Mouse (Mus musculus): Measurements from ENCODE around the gene Gm42878. TPM values are rescaled to one million over a fixed set of nuclear protein-coding genes. Genes with fewer than 3 reads are reported as not detected.

Gm42878 gene
- polyA plus RNA-seq, 1 experiment from 2014 or later = not detected

DNA sequence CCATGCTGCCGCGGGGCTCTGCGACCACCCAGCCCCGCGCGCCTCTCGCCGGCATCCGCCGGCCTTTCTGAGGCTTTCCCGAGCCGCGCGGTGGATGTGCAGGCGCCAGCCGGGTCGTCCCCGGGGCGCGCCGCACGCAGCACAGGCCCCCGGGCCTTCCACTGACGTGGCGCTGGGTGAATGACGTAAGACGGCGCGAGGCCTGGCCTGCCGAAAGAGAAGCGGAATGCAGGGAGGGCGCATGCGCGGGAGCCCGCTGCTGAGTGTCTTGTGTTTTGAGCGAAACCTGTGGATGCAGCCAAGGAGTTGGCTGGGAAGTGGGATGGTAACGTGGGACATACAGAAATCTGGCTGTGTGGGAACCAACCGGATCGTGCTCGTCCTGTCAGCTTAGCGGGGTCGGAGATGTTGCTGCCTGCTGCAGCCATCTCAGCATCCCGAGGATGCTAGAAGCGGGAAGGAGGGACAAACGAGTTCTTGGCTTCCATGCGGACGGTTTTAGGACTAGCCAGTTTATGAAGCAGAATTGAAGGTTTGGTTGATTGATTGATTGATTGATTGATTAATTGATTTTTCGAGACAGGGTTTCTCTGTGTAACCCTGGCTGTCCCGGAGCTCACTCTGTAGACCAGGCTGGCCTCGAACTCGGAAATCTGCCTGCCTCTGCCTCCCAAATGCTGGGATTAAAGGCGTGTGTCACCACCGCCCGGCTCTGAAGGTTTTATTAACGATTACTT lies 679 bp upstream of the Gm42878 start, which contains the start of gene Mapkapk5:
TSS of gene Mapkapk5 (minus strand) at position 113 of the 737 bp plus-strand sequence.
- Histone ChIP-seq H3K27ac (ENCODE audit: low read depth, low read length) (peak within 1 kb of the TSS; percentile 97), H3K4me2 (replicated peaks; ENCODE audit: low read depth) (peak within 1 kb of the TSS; percentile 76), H3K4me3 (ENCODE audit: low read depth, low read length) (peak within 1 kb of the TSS; percentile 95), H3K4me1 (replicated peaks; ENCODE audit: control insufficient read depth, insufficient read depth, low read length) (0 out of 2 replicates have a peak, but pooled peaks cover 6% of the 10 kb centered on the region), H3K36me3 (ENCODE audit: control insufficient read depth, insufficient read depth) (no peaks in the 10 kb centered on the region), H3K27me3 (replicated peaks; ENCODE audit: control insufficient read depth, insufficient read depth, low read length) (no peaks in the 10 kb centered on the region), H3K9ac (ENCODE audit: low read depth, low read length) (peak within 1 kb of the TSS; percentile 100), H3K9me3 (ENCODE audit: control insufficient read depth) (no peaks in the 10 kb centered on the region)
- peak; percentile 91 for ATAC-seq
- under 1% methylated on average over 55 of the region's 55 CpGs for WGBS
- no peak for TF ChIP-seq CTCF (IDR thresholded peaks at IDR 0.05; ENCODE audit: low read depth)

DNA sequence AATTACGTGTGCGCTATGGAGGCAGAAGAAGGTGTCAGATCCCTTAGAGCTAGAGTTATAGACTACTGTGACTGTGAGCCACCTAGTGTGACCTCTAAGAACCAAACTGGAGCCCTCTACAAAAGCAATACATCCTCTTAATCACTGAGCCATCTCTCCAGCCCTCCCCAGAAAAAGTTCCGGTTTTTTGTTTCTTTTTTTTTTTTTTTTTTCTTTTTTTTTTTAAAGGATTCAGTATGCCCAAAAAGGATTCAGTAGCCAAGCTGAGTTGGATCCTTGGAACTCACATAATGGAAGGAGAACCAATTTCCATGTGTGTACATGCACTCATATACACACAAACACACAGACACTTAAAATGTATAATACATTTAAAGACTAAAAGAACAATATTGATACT lies 1.9 kb downstream of the Gm42878 start:
- no peak overlapping the region for H3K9ac ChIP-seq (ENCODE audit: low read depth, low read length)
- 0 out of 2 replicates have a peak, but pooled peaks cover 6% of the 10 kb centered on the region for H3K4me1 ChIP-seq (replicated peaks; ENCODE audit: control insufficient read depth, insufficient read depth, low read length)
- no peak overlapping the region for H3K4me2 ChIP-seq (replicated peaks; ENCODE audit: low read depth)
- ATAC-seq = no peak
- H3K36me3 ChIP-seq (ENCODE audit: control insufficient read depth, insufficient read depth) = peaks cover 8% of the 10 kb centered on the region; the same call in 1 of the 2 replicates
- no peaks in the 10 kb centered on the region for H3K9me3 ChIP-seq (ENCODE audit: control insufficient read depth)
- no peak for TF ChIP-seq CTCF (IDR thresholded peaks at IDR 0.05; ENCODE audit: low read depth)
- H3K27ac ChIP-seq (ENCODE audit: low read depth, low read length) = no peak overlapping the region
- no peak overlapping the region for H3K4me3 ChIP-seq (ENCODE audit: low read depth, low read length)
- WGBS = 85% methylated on average over 3 of the region's 3 CpGs
- H3K27me3 ChIP-seq (replicated peaks; ENCODE audit: control insufficient read depth, insufficient read depth, low read length) = no peaks in the 10 kb centered on the region

DNA sequence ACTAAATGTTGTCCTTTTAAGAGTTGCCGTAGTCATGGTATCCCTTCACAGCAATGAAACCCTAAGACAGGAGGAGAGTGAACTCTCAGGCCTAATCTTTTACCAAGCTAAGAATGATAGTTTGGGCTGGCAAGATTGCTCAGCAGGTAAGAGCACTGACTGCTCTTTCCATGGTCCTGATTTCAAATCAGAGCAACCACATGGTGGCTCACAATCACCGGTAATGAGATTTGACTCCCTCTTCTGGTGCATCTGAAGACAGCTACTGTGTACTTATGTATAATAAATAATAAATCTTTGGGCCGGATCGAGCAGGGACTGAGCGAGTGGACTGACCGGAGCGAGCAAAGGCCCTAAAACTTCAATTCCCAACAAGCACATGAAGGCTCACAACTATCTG lies 4.0 kb downstream of the Gm42878 start:
- Histone ChIP-seq H3K4me2 (replicated peaks; ENCODE audit: low read depth) (no peak overlapping the region), H3K36me3 (ENCODE audit: control insufficient read depth, insufficient read depth) (peaks cover 21% of the 10 kb centered on the region), H3K9me3 (ENCODE audit: control insufficient read depth) (no peaks in the 10 kb centered on the region), H3K4me3 (ENCODE audit: low read depth, low read length) (no peak overlapping the region), H3K27me3 (replicated peaks; ENCODE audit: control insufficient read depth, insufficient read depth, low read length) (no peaks in the 10 kb centered on the region), H3K4me1 (replicated peaks; ENCODE audit: control insufficient read depth, insufficient read depth, low read length) (0 out of 2 replicates have a peak, but pooled peaks cover 6% of the 10 kb centered on the region), H3K27ac (ENCODE audit: low read depth, low read length) (no peak overlapping the region), H3K9ac (ENCODE audit: low read depth, low read length) (no peak overlapping the region)
- 70% methylated on average over 7 of the region's 7 CpGs for WGBS
- TF ChIP-seq CTCF (IDR thresholded peaks at IDR 0.05; ENCODE audit: low read depth) = peak; percentile 59
- ATAC-seq = no peak

GRCm38 (mm10) chr5:121540066-121540465 lies 5.2 kb downstream of the Gm42878 start:
- no peaks in the 10 kb centered on the region for H3K9me3 ChIP-seq (ENCODE audit: control insufficient read depth)

DNA sequence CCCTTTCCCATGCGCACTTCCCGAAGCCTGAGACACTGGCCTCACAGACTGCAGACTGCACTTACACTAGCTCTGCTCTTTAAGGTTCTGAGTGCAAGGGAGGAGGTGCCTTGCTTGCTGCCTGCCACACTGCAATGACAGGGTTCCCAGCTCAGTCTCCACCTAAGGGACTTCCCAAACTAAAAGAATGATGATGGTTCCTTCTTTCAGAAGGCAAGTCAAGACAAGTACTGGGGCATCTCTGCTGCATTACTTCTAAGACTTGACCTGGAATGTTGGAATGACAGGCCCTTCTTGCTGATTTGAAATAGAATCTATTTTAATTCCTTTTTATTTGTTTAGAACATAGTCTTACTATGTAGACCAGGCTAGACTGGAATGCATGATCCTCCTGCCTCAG lies 7.7 kb downstream of the Gm42878 start:
- no peaks in the 10 kb centered on the region for H3K9me3 ChIP-seq (ENCODE audit: control insufficient read depth)
- TF ChIP-seq CTCF (IDR thresholded peaks at IDR 0.05; ENCODE audit: low read depth) = no peak
- 86% methylated on average over 2 of the region's 2 CpGs for WGBS
- H3K4me3 ChIP-seq (ENCODE audit: low read depth, low read length) = no peak overlapping the region
- H3K27ac ChIP-seq (ENCODE audit: low read depth, low read length) = no peak overlapping the region
- H3K4me2 ChIP-seq (replicated peaks; ENCODE audit: low read depth) = no peak overlapping the region
- H3K9ac ChIP-seq (ENCODE audit: low read depth, low read length) = no peak overlapping the region
- H3K4me1 ChIP-seq (replicated peaks; ENCODE audit: control insufficient read depth, insufficient read depth, low read length) = no peaks in the 10 kb centered on the region
- no peaks in the 10 kb centered on the region for H3K27me3 ChIP-seq (replicated peaks; ENCODE audit: control insufficient read depth, insufficient read depth, low read length)
- ATAC-seq = no peak
- peaks cover 52% of the 10 kb centered on the region for H3K36me3 ChIP-seq (ENCODE audit: control insufficient read depth, insufficient read depth)

More at GRCm38 (mm10) chr5:121540066-121540465, 5.2 kb downstream of the Gm42878 start:
- ATAC-seq = no peak
- TF ChIP-seq CTCF (IDR thresholded peaks at IDR 0.05; ENCODE audit: low read depth) = no peak
- Histone ChIP-seq H3K4me3 (ENCODE audit: low read depth, low read length) (no peak overlapping the region), H3K4me2 (replicated peaks; ENCODE audit: low read depth) (no peak overlapping the region), H3K27me3 (replicated peaks; ENCODE audit: control insufficient read depth, insufficient read depth, low read length) (no peaks in the 10 kb centered on the region), H3K9ac (ENCODE audit: low read depth, low read length) (no peak overlapping the region), H3K4me1 (replicated peaks; ENCODE audit: control insufficient read depth, insufficient read depth, low read length) (0 out of 2 replicates have a peak, but pooled peaks cover 6% of the 10 kb centered on the region), H3K27ac (ENCODE audit: low read depth, low read length) (no peak overlapping the region), H3K36me3 (ENCODE audit: control insufficient read depth, insufficient read depth) (peaks cover 32% of the 10 kb centered on the region)
- WGBS = 88% methylated on average over 5 of the region's 5 CpGs

DNA sequence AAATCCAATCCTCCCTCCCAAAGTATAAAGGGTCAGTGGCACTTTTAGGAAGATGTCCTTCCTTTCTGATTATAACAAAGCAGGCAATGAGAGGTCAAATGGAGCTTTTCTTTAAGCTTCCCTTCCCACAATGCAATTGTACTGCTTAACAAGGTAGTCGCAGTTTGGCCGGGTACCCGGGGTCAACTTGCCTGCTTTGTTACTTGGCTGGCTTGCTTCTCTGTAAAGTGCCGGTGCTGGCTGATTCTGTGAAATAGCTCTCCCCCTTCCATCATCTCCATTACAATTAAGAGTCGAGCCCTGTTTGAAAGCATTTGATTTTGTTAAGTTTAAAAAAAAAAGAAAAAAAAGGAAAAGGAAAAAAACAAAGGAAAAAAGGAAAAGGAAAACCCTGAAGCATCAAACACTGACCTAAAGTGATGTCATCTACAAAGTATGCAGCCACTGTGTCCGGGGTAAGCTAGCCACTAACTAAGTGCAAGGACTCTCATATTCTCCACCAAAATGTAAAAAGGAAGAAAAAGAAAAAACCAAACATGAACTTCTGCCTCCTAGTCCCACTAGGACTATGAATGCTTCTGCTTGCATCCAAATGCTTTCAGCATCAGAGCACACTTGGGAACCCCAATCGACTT lies 8.2 kb downstream of the Gm42878 start:
- Histone ChIP-seq H3K4me1 (replicated peaks; ENCODE audit: control insufficient read depth, insufficient read depth, low read length) (no peaks in the 10 kb centered on the region), H3K4me2 (replicated peaks; ENCODE audit: low read depth) (no peak overlapping the region), H3K36me3 (ENCODE audit: control insufficient read depth, insufficient read depth) (peaks cover 57% of the 10 kb centered on the region), H3K9me3 (ENCODE audit: control insufficient read depth) (no peaks in the 10 kb centered on the region), H3K4me3 (ENCODE audit: low read depth, low read length) (no peak overlapping the region), H3K27ac (ENCODE audit: low read depth, low read length) (no peak overlapping the region), H3K9ac (ENCODE audit: low read depth, low read length) (no peak overlapping the region), H3K27me3 (replicated peaks; ENCODE audit: control insufficient read depth, insufficient read depth, low read length) (no peaks in the 10 kb centered on the region)
- TF ChIP-seq CTCF (IDR thresholded peaks at IDR 0.05; ENCODE audit: low read depth) = no peak
- no peak for ATAC-seq
- WGBS = 72% methylated on average over 7 of the region's 7 CpGs
